Mouse (Mus musculus) kidney, adult 11 months (tissue): Measurements from ENCODE around the gene Itga1.

ENCODE experiments used
- DNase-seq: peaks from one replicate; pipeline ENCODE4 v3.0.0; 2022

The Itga1 gene

DNA sequence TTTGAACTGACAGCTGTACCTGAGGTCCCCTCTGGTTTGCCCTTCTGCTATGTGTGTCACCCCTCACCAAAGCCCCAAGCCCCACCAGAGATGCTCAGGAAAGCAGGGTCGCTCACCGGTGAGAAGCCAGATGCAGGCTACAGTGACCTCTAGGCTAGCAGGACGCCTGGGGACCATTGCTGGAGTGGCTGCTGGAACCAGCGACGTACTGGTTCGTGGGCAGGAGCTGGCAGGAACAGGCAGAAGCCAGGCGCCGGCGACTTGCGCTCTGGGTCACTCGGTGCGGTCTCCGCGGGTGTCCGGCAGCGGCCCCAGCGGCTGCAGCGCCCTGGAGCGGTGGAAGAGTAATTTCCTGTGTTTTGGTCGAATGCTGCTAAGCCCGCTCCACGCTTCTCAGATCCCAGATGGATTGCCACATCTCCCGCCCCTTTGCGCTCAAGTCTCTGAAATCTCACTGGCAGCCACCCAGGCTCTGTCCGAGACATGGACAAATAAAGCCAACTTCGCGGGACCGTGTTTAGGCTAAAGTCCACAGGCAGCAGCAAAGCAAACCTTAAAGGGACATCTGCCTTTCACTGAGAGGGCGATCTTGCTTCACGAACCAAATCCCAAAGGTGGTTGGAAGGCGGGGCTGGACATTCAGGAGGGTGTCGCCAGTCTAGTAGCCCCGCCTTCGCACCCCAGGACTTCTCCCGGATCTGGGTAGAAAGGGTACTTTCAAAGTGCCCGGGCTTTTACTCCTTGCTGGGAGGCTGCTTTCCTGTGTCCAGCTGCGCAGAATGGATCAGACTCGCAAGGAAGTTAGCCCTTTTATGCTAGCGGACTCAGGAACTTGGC lies at the start of gene Itga1, which contains the start of gene Gm49395:
Gene Itga1 (minus strand): TSS at position 610 of the 837 bp plus-strand sequence.
Gene Gm49395 (minus strand): TSS at position 567 of the 837 bp plus-strand sequence.
- peak; percentile 97 for DNase-seq

DNA sequence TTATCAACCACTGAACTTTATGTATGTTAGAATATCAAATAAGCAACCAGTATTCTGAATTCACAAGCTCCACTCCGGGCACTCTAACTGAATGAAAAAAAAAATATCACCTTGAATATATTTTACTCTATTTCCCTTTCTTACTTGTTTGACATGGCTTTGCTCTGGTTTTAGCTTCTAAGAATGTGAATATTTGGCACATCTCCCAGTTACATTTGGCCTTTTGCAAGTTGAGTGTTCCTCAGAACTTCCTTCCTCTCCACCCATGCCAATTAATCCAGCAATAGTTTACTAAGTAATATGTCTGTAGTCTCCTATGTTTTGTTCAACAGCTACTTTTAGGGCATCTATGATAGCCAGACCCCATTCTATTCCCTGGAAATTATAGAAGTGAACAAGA lies 48.8 kb upstream of the Itga1 start:
- no peak for DNase-seq

DNA sequence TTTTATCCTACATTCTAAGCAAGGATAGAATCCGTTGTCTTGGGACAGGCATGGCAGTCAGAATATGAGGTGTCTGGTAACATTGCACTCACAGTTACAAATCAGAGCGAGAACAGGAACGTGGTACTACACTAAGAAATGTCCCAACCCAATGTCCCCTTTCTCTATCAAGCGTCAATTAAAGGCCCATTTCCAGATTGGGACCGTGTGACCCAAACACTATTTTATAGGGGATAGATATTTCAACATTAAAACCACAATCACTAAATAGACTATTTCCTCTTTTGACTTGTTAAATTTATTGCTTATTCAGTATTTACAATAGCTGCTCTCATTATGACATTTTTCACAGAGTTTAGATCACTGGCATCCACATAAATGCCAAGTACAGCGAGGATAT lies 48.1 kb upstream of the Itga1 start:
- no peak for DNase-seq

GRCm38 (mm10) chr13:115143575-115143974 lies 41.8 kb upstream of the Itga1 start:
- DNase-seq: peak; percentile 14

DNA sequence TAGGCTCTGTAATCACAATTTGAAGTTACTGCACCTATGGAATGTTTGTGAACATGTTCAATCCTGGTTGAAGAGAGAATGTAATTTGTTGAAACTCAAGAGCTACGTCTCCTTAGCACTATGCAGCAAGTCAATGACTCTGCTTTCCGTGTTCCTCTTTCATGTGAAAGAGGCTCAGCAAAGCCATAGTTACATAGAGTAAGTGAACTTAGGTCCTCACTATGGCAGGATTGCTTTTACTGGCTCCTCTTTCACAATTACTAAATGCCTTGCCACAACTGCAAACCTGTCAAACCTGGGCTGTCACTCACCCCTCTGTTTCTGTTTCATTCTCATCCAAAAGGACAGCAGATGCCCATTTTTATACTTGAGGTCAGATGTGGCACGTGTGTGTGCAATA lies 40.3 kb upstream of the Itga1 start:
- DNase-seq: no peak

DNA sequence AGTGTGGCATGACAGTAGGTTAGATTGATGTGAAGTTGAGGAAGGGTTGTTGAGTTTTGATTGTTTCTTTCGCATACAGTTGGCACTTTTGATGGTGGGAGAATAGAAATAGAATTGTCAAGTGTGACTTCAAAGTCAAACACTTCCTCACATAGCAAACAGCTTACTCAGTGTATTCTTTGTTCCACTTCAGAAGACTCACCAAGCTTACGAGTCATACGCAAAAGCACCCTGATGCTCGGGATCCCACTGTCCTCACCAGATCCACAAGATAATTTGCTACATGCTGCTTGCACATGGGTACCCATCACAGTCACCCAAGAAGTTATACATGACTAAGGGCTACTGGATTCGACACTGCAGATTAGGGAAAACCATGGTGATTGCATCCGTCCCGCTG lies 36.7 kb upstream of the Itga1 start:
- no peak for DNase-seq

DNA sequence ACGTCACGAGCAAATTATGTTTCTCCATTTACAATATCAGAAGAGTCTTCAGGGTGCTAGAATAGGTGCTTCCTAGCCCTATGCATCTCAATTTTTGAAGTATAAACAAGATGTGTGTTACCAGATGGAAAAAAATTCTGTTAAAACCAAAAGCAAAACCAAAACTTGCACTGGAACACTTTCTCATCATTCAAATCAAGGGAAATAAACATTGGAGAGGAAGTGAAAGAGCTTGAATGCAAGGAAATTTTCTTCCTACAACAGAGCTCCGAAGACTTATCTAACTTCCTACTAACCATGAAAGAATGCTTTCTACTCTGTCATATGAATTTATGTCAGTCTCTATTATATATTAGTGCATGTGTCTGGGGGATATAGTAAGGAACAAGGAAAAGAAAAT lies 35.0 kb upstream of the Itga1 start:
- DNase-seq: no peak

GRCm38 (mm10) chr13:115132435-115132834 lies 30.7 kb upstream of the Itga1 start:
- DNase-seq: peak; percentile 73

DNA sequence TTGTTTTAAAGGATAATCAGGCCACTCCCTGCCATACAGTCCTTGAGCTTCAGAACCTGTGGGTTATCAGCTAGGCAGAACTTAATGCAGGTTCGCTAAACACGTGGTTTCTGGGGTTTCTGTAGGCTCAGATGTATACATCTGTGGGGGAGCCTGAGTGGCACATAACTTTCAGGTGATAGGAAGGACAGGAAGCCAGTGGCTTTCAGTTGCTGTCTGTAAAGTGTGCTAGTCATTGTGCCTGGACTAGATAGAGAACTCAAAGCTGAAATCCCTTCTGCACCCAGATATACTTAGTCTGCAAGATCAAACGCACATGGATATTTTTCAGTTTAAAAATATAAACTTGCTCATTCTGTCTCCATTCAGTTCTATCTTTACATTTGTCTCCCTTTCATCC lies 29.6 kb upstream of the Itga1 start:
- no peak for DNase-seq

DNA sequence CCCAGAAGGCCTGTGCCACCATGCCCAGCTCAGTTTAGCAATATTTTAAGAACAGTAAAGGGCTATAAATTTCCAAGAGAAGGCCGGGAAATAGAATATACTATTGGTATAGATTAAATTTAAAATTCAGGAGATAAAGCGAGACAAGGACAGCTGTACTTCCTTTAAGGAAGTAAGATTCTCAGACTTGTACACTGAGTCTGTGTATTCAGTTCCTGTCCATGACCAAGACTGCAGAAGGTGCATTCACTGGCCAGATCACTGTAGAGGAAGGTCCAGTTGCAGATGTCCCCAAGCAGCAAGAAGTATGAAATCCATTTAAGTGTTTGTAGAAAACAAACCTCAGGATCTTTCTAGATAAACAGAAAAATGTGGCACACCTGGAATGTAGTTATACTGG lies 28.3 kb upstream of the Itga1 start:
- no peak for DNase-seq

- no peak for DNase-seq
Observed at GRCm38 (mm10) chr13:115127826-115128225, 26.1 kb upstream of the Itga1 start.

- no peak for DNase-seq
Observed at GRCm38 (mm10) chr13:115126534-115126933, 24.8 kb upstream of the Itga1 start.

DNA sequence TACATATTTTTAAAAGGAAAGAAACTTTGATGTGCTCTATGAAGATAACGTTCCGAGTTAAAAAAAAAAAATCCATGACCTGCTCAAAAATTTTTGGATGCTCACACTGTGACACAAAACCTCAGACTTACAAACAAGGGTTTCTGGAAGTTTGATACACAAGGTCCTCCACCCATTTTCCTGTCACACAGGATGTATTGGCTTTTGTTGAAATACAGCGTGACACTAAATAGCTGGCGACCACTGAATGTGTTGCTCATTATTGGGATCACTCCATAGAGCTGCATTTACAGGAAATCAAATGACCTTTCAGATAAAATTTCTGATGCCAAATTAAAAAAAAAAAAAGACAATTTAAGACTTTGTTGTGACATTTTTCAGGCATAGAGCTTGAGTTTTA lies 23.4 kb upstream of the Itga1 start:
- no peak for DNase-seq

DNA sequence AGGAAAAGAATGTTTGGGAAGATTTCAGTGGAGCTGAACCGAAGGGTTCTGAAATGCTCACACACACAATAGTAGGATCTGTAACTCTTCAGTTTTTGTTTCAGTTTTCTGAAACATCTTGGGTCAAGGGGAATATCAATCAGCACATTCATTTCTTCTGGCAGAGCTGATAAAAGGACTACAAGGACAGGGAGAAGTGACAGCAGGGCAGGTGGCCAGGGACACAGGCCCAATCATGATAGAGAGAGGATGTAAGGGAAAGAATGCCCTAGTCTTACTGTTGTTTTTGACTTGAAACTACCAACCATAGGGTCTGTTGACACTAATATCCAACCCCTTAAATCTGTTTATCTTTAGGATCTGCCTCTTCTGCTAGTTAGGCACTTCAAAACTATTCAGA lies 22.8 kb upstream of the Itga1 start:
- no peak for DNase-seq

DNA sequence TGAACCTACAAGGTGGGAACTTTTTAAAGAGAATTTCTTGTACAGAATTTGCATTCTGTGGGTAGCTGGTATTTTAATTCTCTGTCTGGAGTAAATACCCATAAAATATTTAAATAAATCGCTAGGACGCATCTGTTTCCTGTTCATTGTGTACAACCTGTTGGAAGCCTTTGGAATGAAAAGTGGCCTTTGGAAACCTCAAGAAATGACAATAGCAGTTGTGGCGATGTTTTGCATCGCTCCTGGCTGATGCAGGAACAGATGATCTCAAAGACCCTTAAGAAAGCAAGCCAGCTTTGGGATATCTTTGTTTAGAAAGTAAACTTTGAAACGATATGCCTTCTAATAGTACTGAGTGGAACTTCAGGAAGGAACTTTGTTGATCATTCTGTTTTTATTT lies 17.0 kb upstream of the Itga1 start:
- DNase-seq: no peak

DNA sequence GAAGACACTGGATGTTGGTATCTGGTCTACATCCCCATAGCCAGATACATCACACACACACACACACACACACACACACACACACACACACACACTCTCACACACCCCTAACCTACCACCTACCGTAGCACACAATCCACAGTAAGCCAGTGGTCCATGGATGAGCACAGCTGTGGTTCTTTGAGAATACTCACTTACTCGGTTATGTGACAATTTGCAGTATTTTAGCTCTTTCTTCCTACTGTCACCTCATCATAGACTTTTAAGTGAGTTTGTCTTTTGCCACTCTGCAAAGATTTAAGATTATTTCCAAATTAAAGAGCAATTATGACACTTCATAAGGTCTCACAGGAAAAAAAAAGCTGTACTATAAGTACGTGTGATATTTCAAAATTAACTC lies 16.4 kb upstream of the Itga1 start:
- DNase-seq: no peak

- DNase-seq: no peak
Observed at GRCm38 (mm10) chr13:115116930-115117621, 15.3 kb upstream of the Itga1 start.

GRCm38 (mm10) chr13:115109628-115110027 lies 7.9 kb upstream of the Itga1 start:
- peak; percentile 78 for DNase-seq

DNA sequence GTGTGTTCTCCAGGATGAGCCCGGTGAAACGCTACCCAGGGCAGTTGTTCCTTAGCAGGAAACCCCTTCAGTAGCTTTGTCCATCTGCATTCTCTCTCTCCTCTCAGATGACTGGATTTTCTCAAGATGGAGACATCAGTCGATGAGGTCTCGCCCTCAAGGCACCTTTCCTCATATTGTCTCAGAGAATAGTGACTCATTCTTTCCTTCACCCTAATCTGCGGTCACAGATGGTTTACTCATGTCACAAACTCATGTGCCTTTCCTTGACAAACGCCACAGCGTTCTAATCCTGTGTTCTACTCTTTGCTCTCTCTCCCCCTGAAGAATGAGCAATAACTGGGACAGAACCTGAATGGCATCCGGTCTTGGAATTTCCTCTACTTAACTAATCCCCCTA lies 5.7 kb upstream of the Itga1 start:
- DNase-seq: no peak

GRCm38 (mm10) chr13:115106183-115106582 lies 4.4 kb upstream of the Itga1 start:
- DNase-seq: no peak

DNA sequence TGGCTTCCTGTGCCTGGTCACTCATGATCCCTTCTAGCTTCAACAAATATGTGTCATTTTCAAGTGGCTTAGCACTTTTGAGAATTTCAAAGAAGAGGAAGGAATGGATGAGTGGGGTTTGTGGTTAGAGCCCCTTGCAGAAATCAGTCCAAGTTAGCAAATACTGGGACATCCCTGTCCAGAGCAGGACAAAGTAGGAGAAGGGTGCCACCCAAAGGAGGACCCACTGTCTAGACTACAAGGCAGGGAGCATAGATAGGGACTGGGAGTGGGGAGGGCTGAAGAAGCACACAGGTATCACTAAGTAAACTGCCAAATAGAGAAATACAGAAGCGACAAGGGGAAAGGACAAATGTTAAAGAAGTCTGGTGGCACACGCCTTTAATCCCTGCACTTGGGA lies 990 bp upstream of the Itga1 start:
- DNase-seq: no peak

DNA sequence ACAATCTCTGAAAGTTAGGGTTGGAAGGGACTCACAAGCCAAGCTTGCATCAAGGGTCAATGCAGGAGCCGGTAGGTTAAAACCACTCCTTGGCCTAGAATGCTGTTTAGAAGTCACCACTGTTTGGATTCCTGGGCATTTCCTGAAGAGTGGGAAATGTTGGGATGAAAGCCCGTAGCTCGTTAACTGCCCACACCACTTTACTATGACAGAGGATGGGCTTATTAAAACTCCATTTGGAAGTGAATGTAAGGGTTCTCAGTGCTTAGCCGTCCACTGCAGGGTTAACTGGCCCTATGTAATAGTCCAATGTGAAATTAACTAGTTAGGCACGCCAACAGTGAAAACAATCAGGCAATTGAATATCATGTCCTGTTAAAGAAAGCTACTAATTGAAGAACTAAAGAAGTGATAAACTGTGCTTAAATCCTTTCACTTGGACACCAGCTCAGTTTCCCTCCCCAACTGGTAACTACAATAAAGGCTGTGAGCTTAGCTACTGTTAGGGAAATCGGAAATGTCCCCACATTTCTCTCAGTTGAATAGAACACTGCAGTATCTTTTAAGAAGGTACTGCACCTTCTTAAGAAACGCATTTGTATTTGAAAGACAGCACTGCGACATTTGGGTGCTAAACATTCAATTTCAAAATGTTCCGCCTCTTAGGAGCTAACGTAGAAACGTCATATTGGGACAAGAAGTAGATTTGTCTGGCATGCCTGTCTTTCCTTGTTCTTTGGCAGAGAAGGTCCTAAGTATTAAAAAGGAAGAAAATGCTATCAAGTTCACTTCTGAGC lies 1.2 kb downstream of the Itga1 start:
- no peak for DNase-seq

DNA sequence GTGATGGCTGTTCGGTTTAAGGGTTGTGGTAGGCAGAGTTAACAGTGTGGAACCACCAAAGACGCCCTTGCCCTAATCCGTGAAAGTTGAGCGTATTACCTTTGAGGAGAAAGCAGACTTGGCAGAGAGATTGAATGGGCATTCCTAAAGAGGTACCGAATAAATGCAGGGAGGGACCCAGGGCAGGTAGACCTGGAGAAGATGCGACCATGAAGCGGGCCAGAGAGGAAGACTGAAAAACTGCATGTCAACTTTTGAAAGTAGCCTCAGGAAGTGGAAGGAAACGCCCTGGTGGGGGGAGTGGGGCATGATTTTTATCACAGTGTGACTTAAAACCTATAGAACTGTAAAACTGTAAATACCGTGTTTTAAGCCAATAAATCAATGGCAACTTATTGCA lies 2.4 kb downstream of the Itga1 start:
- DNase-seq: no peak

- no peak for DNase-seq
Observed at GRCm38 (mm10) chr13:115098227-115098626, 3.5 kb downstream of the Itga1 start.
